Mouse (Mus musculus) heart, adult 2 months (tissue): Measurements from ENCODE around the gene Gsdma2.

Experiments
- CTCF ChIP-seq: fragments of 200-600 bp; IDR thresholded peaks from 2 replicates; pipeline ENCODE4 v1.8.1; 2022; ENCODE audit warnings: antibody characterized with exemption, mild to moderate bottlenecking, moderate library complexity
- EP300 ChIP-seq: fragments of 200-500 bp; IDR thresholded peaks from 2 replicates; pipeline ENCODE4 v1.6.1; 2011; ENCODE audit warnings: low read depth, low read length, control low read depth; ENCODE audit not compliant: insufficient read depth

- no peak for TF ChIP-seq CTCF
- no peak for TF ChIP-seq EP300
Observed at GRCm38 (mm10) chr11:98695408-98695807, 48.8 kb downstream of the Gsdma2 start.
